Mouse (Mus musculus): ENCODE measurements around the gene Hnrnpl.

DNA sequence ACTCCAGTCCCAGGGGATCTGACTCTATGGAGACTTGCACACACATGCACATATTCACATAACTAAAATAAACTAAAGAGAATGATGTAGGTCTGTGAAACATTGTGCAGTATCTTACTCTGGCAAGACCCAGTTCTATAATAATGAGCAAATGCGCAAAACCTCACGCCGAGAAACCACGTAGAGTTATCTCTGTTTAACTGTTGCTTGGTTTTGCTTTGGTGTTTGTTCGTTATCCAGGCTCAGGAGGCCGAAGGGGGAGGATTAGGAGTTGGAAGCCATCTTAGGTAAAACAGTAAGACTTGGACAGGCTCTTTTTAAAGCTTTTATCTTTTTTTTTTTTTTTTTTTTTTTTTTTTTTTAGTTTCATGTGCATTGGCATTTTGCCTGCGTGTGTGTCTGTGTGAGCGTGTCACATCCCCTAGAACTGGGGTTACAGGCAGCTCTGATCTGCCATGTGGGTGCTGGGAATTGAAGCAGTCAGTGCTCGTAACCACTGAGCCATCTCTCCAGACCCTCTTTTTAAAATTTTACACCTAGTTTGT is 38.9 kb upstream of the Hnrnpl start:
- TF ChIP-seq POLR2A (IDR thresholded peaks at IDR 0.05; ENCODE audit: borderline replicate concordance, low read depth, low read length) (no peak), CTCF (IDR thresholded peaks at IDR 0.05; ENCODE audit: low read depth, low read length) (no peak)

Data from bone marrow macrophage, adult 2 months (primary cell).